11 mouse cellular contexts compared by ENCODE assay signal in genomic region chr4:132807771-132808641, GRCm38 (mm10). TPM values are rescaled to one million over a fixed set of nuclear protein-coding genes. Genes with fewer than 3 reads are reported as not detected.
A peak's percentile ranks its signal among the peaks of the same experiment; 100 is the strongest.
DNase-seq lines count a peak whose midpoint lies in the region; ATAC-seq and TF ChIP-seq lines count a peak whose summit lies in the region.
"Had no signal": no experiment of that assay in that cellular context is flagged by ENCODE, and none has a peak within 500 bp of the region (broad histone marks: within the 10 kb centered on the region; RNA-seq: fewer than 3 reads in every experiment).

No protein-coding gene starts in this region.

- 62% methylated on average over 5 of the region's 5 CpGs for WGBS in kidney, adult 2 months
- WGBS in heart, embryonic 10.5 days = 56% methylated on average over 5 of the region's 5 CpGs
- 25% methylated on average over 5 of the region's 5 CpGs for WGBS in liver, embryonic 15.5 days (ENCODE audit: insufficient replicate concordance)
- WGBS in hindbrain, embryonic 12.5 days = 72% methylated on average over 5 of the region's 5 CpGs

- peak; percentile 12 for DNase-seq in kidney, adult 2 months
- no peak for DNase-seq in kidney, adult 9 months
- DNase-seq in heart, embryonic 10.5 days (ENCODE audit: low spot score) = no peak
- peak; percentile 88 for DNase-seq in splenic B cell, adult 2 months (ENCODE audit: low read depth, low spot score)
- DNase-seq in left cerebral cortex, postnatal 14 days (ENCODE audit: low spot score in 2 of 2) = no peak
- no peak for DNase-seq in T-cell, adult 2 months (ENCODE audit: low spot score)
- DNase-seq: cerebellum, postnatal 14 days; forebrain, postnatal 0 days had no signal

- TF ChIP-seq POLR2A in kidney, adult 2 months (IDR thresholded peaks at IDR 0.05; ENCODE audit: low read depth, low read length) = no peak

- no peak for TF ChIP-seq CTCF in kidney, adult 2 months (conservative IDR thresholded peaks at IDR 0.05; ENCODE audit: insufficient read depth, insufficient read length, low read depth, low read length)

- no peaks in the 10 kb centered on the region for H3K9me3 ChIP-seq in heart, embryonic 10.5 days
- H3K9me3 ChIP-seq in liver, embryonic 15.5 days (replicated peaks) = 0 out of 2 replicates have a peak, but pooled peaks cover 3% of the 10 kb centered on the region
- 0 out of 2 replicates have a peak, but pooled peaks cover 3% of the 10 kb centered on the region for H3K9me3 ChIP-seq in hindbrain, embryonic 12.5 days (replicated peaks)

- no peaks in the 10 kb centered on the region for H3K36me3 ChIP-seq in kidney, adult 2 months (ENCODE audit: control insufficient read depth, insufficient read depth, low read length)
- H3K36me3 ChIP-seq in heart, embryonic 10.5 days = no peaks in the 10 kb centered on the region
- H3K36me3 ChIP-seq in liver, embryonic 15.5 days (replicated peaks) = no peaks in the 10 kb centered on the region
- no peaks in the 10 kb centered on the region for H3K36me3 ChIP-seq in splenic B cell, adult 2 months (ENCODE audit: control insufficient read depth, insufficient read depth, low read length, poor library complexity, severe bottlenecking)
- no peaks in the 10 kb centered on the region for H3K36me3 ChIP-seq in hindbrain, embryonic 12.5 days
- H3K36me3 ChIP-seq: limb, embryonic 13.5 days had no signal

- H3K27ac ChIP-seq in kidney, adult 2 months (ENCODE audit: insufficient read depth, low read depth, low read length) = no peak overlapping the region
- peak overlapping the region; percentile 24; the same call in 1 of the 2 replicates for H3K27ac ChIP-seq in heart, embryonic 10.5 days
- peak overlapping the region; percentile 67; the same call in 1 of the 2 replicates for H3K27ac ChIP-seq in liver, embryonic 15.5 days (replicated peaks)
- H3K27ac ChIP-seq in hindbrain, embryonic 12.5 days = no peak overlapping the region
- H3K27ac ChIP-seq: limb, embryonic 13.5 days had no signal

- H3K4me2 ChIP-seq in liver, embryonic 15.5 days = no peak overlapping the region
- H3K4me2 ChIP-seq in hindbrain, embryonic 12.5 days (replicated peaks) = no peak overlapping the region
- H3K4me2 ChIP-seq: limb, embryonic 13.5 days had no signal

- H3K27me3 ChIP-seq in kidney, adult 2 months (replicated peaks; ENCODE audit: control insufficient read depth, insufficient read depth, low read length) = no peaks in the 10 kb centered on the region
- H3K27me3 ChIP-seq in heart, embryonic 10.5 days (ENCODE audit: insufficient read depth, poor library complexity, severe bottlenecking) = no peaks in the 10 kb centered on the region
- no peaks in the 10 kb centered on the region for H3K27me3 ChIP-seq in liver, embryonic 15.5 days
- H3K27me3 ChIP-seq in splenic B cell, adult 2 months (ENCODE audit: control insufficient read depth, insufficient read depth, low read length, poor library complexity, severe bottlenecking) = no peaks in the 10 kb centered on the region
- no peaks in the 10 kb centered on the region for H3K27me3 ChIP-seq in hindbrain, embryonic 12.5 days
- H3K27me3 ChIP-seq: limb, embryonic 13.5 days had no signal

- H3K4me1 ChIP-seq in kidney, adult 2 months (ENCODE audit: control insufficient read depth, insufficient read depth, low read length) = no peaks in the 10 kb centered on the region
- H3K4me1 ChIP-seq in heart, embryonic 10.5 days = peaks cover 17% of the 10 kb centered on the region
- H3K4me1 ChIP-seq in liver, embryonic 15.5 days (replicated peaks) = peaks cover 13% of the 10 kb centered on the region; the same call in 1 of the 2 replicates
- H3K4me1 ChIP-seq in hindbrain, embryonic 12.5 days = no peaks in the 10 kb centered on the region
- H3K4me1 ChIP-seq: limb, embryonic 13.5 days had no signal

- no peak overlapping the region for H3K9ac ChIP-seq in liver, embryonic 15.5 days
- no peak overlapping the region for H3K9ac ChIP-seq in hindbrain, embryonic 12.5 days
- H3K9ac ChIP-seq: forebrain, postnatal 0 days; limb, embryonic 13.5 days had no signal

- no peak overlapping the region for H3K4me3 ChIP-seq in kidney, adult 2 months (ENCODE audit: insufficient read depth, low read depth, low read length)
- H3K4me3 ChIP-seq in heart, embryonic 10.5 days = no peak overlapping the region
- no peak overlapping the region for H3K4me3 ChIP-seq in liver, embryonic 15.5 days (replicated peaks)
- no peak overlapping the region for H3K4me3 ChIP-seq in hindbrain, embryonic 12.5 days
- H3K4me3 ChIP-seq: limb, embryonic 13.5 days had no signal

- intact Hi-C loops in left cerebral cortex, postnatal 14 days (cut with DNase I) = no loop called here

- no peak for ATAC-seq in liver, embryonic 15.5 days (ENCODE audit: insufficient read depth)
- ATAC-seq in hindbrain, embryonic 12.5 days (ENCODE audit: low FRiP score) = no peak
- ATAC-seq: forebrain, postnatal 0 days had no signal

RNA-seq across cellular contexts. Expression of gene Themis2, which starts 11.8 kb away (rescaled TPM):
- polyA plus RNA-seq in kidney, adult 2 months (2012; rRNA removed) = 2.8 and 3.6 TPM in 2 replicates
- 0.27 and 0.40 TPM in 2 replicates for polyA plus RNA-seq in heart, embryonic 10.5 days (2016; fragmentation: Nextera tagmentation; extraction: Ambion mirVana)
- polyA plus RNA-seq in liver, embryonic 15.5 days (2015; fragmentation: Nextera tagmentation; extraction: Ambion mirVana) = 2.8 and 3.4 TPM in 2 replicates
- total RNA-seq in left cerebral cortex, postnatal 14 days (2021) = under 1 TPM; 0.90 to 0.97 TPM
- polyA plus RNA-seq in hindbrain, embryonic 12.5 days (2016; fragmentation: Nextera tagmentation; extraction: Ambion mirVana) = 0.63 and 1.0 TPM in 2 replicates

RNA-seq across cellular contexts. Expression of gene Ppp1r8, which starts 35.0 kb away (rescaled TPM):
- polyA plus RNA-seq in kidney, adult 2 months (2012; rRNA removed) = 25.2 TPM in 2 replicates
- 43.1 and 49.1 TPM in 2 replicates for polyA plus RNA-seq in heart, embryonic 10.5 days (2016; fragmentation: Nextera tagmentation; extraction: Ambion mirVana)
- 22.3 and 22.5 TPM in 2 replicates for polyA plus RNA-seq in liver, embryonic 15.5 days (2015; fragmentation: Nextera tagmentation; extraction: Ambion mirVana)
- 10 to 100 TPM; 41.8 to 43.1 TPM for total RNA-seq in left cerebral cortex, postnatal 14 days (2021)
- 51.6 and 52.0 TPM in 2 replicates for polyA plus RNA-seq in hindbrain, embryonic 12.5 days (2016; fragmentation: Nextera tagmentation; extraction: Ambion mirVana)

RNA-seq across cellular contexts. Expression of gene Rpa2, which starts 39.9 kb away (rescaled TPM):
- polyA plus RNA-seq in kidney, adult 2 months (2012; rRNA removed) = 10.7 and 11.9 TPM in 2 replicates
- 107 and 131 TPM in 2 replicates for polyA plus RNA-seq in heart, embryonic 10.5 days (2016; fragmentation: Nextera tagmentation; extraction: Ambion mirVana)
- 78.2 and 81.3 TPM in 2 replicates for polyA plus RNA-seq in liver, embryonic 15.5 days (2015; fragmentation: Nextera tagmentation; extraction: Ambion mirVana)
- total RNA-seq in left cerebral cortex, postnatal 14 days (2021) = 10 to 100 TPM; 12.1 to 13.3 TPM
- 74.5 and 83.1 TPM in 2 replicates for polyA plus RNA-seq in hindbrain, embryonic 12.5 days (2016; fragmentation: Nextera tagmentation; extraction: Ambion mirVana)

RNA-seq across cellular contexts. Expression of gene Smpdl3b, which starts 51.0 kb away (rescaled TPM):
- 2.0 and 2.2 TPM in 2 replicates for polyA plus RNA-seq in kidney, adult 2 months (2012; rRNA removed)
- 6.2 and 7.3 TPM in 2 replicates for polyA plus RNA-seq in heart, embryonic 10.5 days (2016; fragmentation: Nextera tagmentation; extraction: Ambion mirVana)
- 1.0 and 1.1 TPM in 2 replicates for polyA plus RNA-seq in liver, embryonic 15.5 days (2015; fragmentation: Nextera tagmentation; extraction: Ambion mirVana)
- total RNA-seq in left cerebral cortex, postnatal 14 days (2021) = 1 to 10 TPM; 2.2 to 2.9 TPM
- 1.3 and 1.7 TPM in 2 replicates for polyA plus RNA-seq in hindbrain, embryonic 12.5 days (2016; fragmentation: Nextera tagmentation; extraction: Ambion mirVana)

Comparison
In these comparisons a context has a peak if more than half of its experiments do, and no peak if none do; other contexts are left out.
1. DNase-seq: peak in kidney, adult 2 months (single experiment) and splenic B cell, adult 2 months (single experiment); none in kidney, adult 9 months (single experiment), heart, embryonic 10.5 days (single experiment), left cerebral cortex, postnatal 14 days (0 of 2) and T-cell, adult 2 months (single experiment).
2. H3K27ac ChIP-seq: peak in heart, embryonic 10.5 days (single experiment) and liver, embryonic 15.5 days (single experiment); none in kidney, adult 2 months (single experiment) and hindbrain, embryonic 12.5 days (single experiment).